Mouse (Mus musculus) olfactory bulb, adult 2 months (tissue): ENCODE measurements around the gene Tekt4.

Source experiments
- CTCF ChIP-seq: fragments of 200-500 bp; IDR thresholded peaks from 2 replicates; pipeline ENCODE4 v1.5.1; 2012; ENCODE audit warnings: low read depth, mild to moderate bottlenecking, low read length, moderate library complexity; ENCODE audit not compliant: insufficient read depth
- POLR2A ChIP-seq: fragments of 200-500 bp; IDR thresholded peaks from 2 replicates; pipeline ENCODE4 v1.6.1; 2012; ENCODE audit warnings: mild to moderate bottlenecking, low read depth, low read length, moderate library complexity; ENCODE audit not compliant: insufficient read depth

GRCm38 (mm10) chr17:25518144-25518543 lies 63.7 kb downstream of the Tekt4 start:
- TF ChIP-seq CTCF (no peak), POLR2A (no peak)
